Mouse (Mus musculus) liver, adult 2 months (tissue): ENCODE data around the gene Agpat1. TPM values are rescaled to one million over a fixed set of nuclear protein-coding genes. Genes with fewer than 3 reads are reported as not detected.
A peak's percentile ranks its signal among the peaks of the same experiment; 100 is the strongest.

Experiments used
- DNase-seq: peaks from one replicate; pipeline ENCODE4 v3.0.0-alpha.2; 2011; ENCODE audit warnings: low read depth, low spot score; ENCODE audit errors: extremely low read depth
- H3K27ac ChIP-seq: fragments of 200-500 bp; replicated peaks from 2 replicates; pipeline ENCODE4 v1.5.1; 2012; ENCODE audit warnings: low read depth, mild to moderate bottlenecking, control low read depth, inconsistent platforms, low read length; ENCODE audit not compliant: insufficient read depth
- H3K27me3 ChIP-seq: fragments of 200-500 bp; 2 replicates; pipeline ENCODE4 v1.6.1; 2012; ENCODE audit warnings: mild to moderate bottlenecking, moderate library complexity, low read length, inconsistent platforms; ENCODE audit not compliant: control insufficient read depth, insufficient read depth
- H3K36me3 ChIP-seq: fragments of 200-500 bp; 2 replicates; pipeline ENCODE4 v1.6.1; 2012; ENCODE audit warnings: low read length, inconsistent platforms; ENCODE audit not compliant: control insufficient read depth, insufficient read depth
- H3K4me1 ChIP-seq: fragments of 200-500 bp; 2 replicates; pipeline ENCODE4 v1.6.1; 2011; ENCODE audit warnings: low read length; ENCODE audit not compliant: control insufficient read depth, insufficient read depth
- H3K4me3 ChIP-seq: fragments of 200-500 bp; 2 replicates; pipeline ENCODE4 v1.5.1; 2011; ENCODE audit warnings: low read depth, mild to moderate bottlenecking, control low read depth, low read length, moderate library complexity; ENCODE audit not compliant: insufficient read depth
- H3K79me2 ChIP-seq: fragments of 200-500 bp; 2 replicates; pipeline ENCODE4 v1.6.1; 2012; ENCODE audit warnings: inconsistent platforms, mild to moderate bottlenecking, low read length, moderate library complexity; ENCODE audit not compliant: control insufficient read depth, insufficient read depth
- H3K9ac ChIP-seq: fragments of 200-500 bp; 2 replicates; pipeline ENCODE4 v1.6.1; 2012; ENCODE audit warnings: low read depth, mild to moderate bottlenecking, control low read depth, inconsistent platforms, low read length
- CTCF ChIP-seq: fragments of 200-500 bp; IDR thresholded peaks from 2 replicates; pipeline ENCODE4 v1.5.1; 2011; ENCODE audit warnings: low read depth, low read length, control low read depth
- POLR2A ChIP-seq: fragments of 200-500 bp; IDR thresholded peaks from 2 replicates; pipeline ENCODE4 v1.6.1; 2011; ENCODE audit warnings: low read length, control low read depth; ENCODE audit not compliant: insufficient read depth; ENCODE audit errors: extremely low read depth
- WGBS: fragments of 180-500 bp; shearing (Covaris S2); methylation state at CpG from one replicate; pipeline ENCODE4 v1.1.7; 2018; 5-methylcytosine and 5-hydroxymethylcytosine counted together
- polyA plus RNA-seq: library from polyadenylated mRNA; depleted of rRNA; stranded (reverse); fragments of >200 nt; gene quantifications from 2 replicates; pipeline ENCODE4 v1.2.3, GENCODE M21; 2012
- total RNA-seq: library from RNA; depleted of rRNA; stranded (reverse); fragments of >200 nt; gene quantifications from 2 replicates; pipeline ENCODE4 v1.2.3, GENCODE M21; 2014

The Agpat1 gene
- total and polyA plus RNA-seq, 2 experiments: 4.3 to 40.5 TPM

- Histone ChIP-seq H3K36me3 (no peaks in the 10 kb centered on the region), H3K79me2 (no peaks in the 10 kb centered on the region), H3K9ac (peak overlapping the region; percentile 96), H3K27ac (peak overlapping the region; percentile 94), H3K4me3 (peak overlapping the region; percentile 83), H3K4me1 (peaks cover 10% of the 10 kb centered on the region), H3K27me3 (no peaks in the 10 kb centered on the region)
- DNase-seq: peak; percentile 57
- TF ChIP-seq POLR2A: no peak
- TF ChIP-seq CTCF: no peak
- under 1% methylated on average over 38 of the region's 38 CpGs for WGBS
These were observed 17.2 kb upstream of the Agpat1 start for GRCm38 (mm10) chr17:34586796-34587422.

- peak overlapping the region; percentile 94 for H3K27ac ChIP-seq
- peak overlapping the region; percentile 83 for H3K4me3 ChIP-seq
- H3K27me3 ChIP-seq: no peaks in the 10 kb centered on the region
- H3K9ac ChIP-seq: peak overlapping the region; percentile 96
- H3K36me3 ChIP-seq: no peaks in the 10 kb centered on the region
- peak; percentile 69 for DNase-seq
- H3K4me1 ChIP-seq: peaks cover 10% of the 10 kb centered on the region
- no peaks in the 10 kb centered on the region for H3K79me2 ChIP-seq
- under 1% methylated on average over 48 of the region's 50 CpGs for WGBS
- TF ChIP-seq CTCF: no peak
- TF ChIP-seq POLR2A: peak; percentile 96
These were observed 16.6 kb upstream of the Agpat1 start for GRCm38 (mm10) chr17:34587423-34587811.

- peaks cover 10% of the 10 kb centered on the region for H3K4me1 ChIP-seq
- no peaks in the 10 kb centered on the region for H3K79me2 ChIP-seq
- TF ChIP-seq POLR2A: no peak
- TF ChIP-seq CTCF: no peak
- DNase-seq: no peak
- H3K4me3 ChIP-seq: peak overlapping the region; percentile 83
- no peaks in the 10 kb centered on the region for H3K27me3 ChIP-seq
- peak overlapping the region; percentile 85 for H3K27ac ChIP-seq
- under 1% methylated on average over 19 of the region's 19 CpGs for WGBS
- peak overlapping the region; percentile 94 for H3K9ac ChIP-seq
- no peaks in the 10 kb centered on the region for H3K36me3 ChIP-seq
These were observed 16.2 kb upstream of the Agpat1 start for GRCm38 (mm10) chr17:34587814-34588213.

GRCm38 (mm10) chr17:34588767-34589166, 15.3 kb upstream of the Agpat1 start:
- Histone ChIP-seq H3K9ac (0 out of 2 replicates have a peak overlapping the region, but pooled peaks have one; percentile 23), H3K79me2 (no peaks in the 10 kb centered on the region), H3K27me3 (no peaks in the 10 kb centered on the region), H3K4me1 (peaks cover 10% of the 10 kb centered on the region), H3K36me3 (no peaks in the 10 kb centered on the region), H3K27ac (0 out of 2 replicates have a peak overlapping the region, but pooled peaks have one; percentile 9), H3K4me3 (no peak overlapping the region)
- 78% methylated on average over 3 of the region's 3 CpGs for WGBS
- DNase-seq: no peak
- TF ChIP-seq POLR2A (no peak), CTCF (no peak)

- H3K36me3 ChIP-seq: no peaks in the 10 kb centered on the region
- no peak overlapping the region for H3K9ac ChIP-seq
- no peak for DNase-seq
- H3K27me3 ChIP-seq: no peaks in the 10 kb centered on the region
- peaks cover 10% of the 10 kb centered on the region for H3K4me1 ChIP-seq
- 72% methylated on average over 7 of the region's 7 CpGs for WGBS
- H3K79me2 ChIP-seq: no peaks in the 10 kb centered on the region
- H3K27ac ChIP-seq: peak overlapping the region; percentile 46; the same call in 1 of the 2 replicates
- no peak overlapping the region; the same call in 1 of the 2 replicates for H3K4me3 ChIP-seq
- TF ChIP-seq CTCF (no peak), POLR2A (no peak)
These were observed 14.9 kb upstream of the Agpat1 start for GRCm38 (mm10) chr17:34589206-34589605.

- TF ChIP-seq POLR2A (0 out of 2 replicates have a peak, but pooled peaks have one; percentile 25), CTCF (no peak)
- peak within 1 kb of the TSS; percentile 58 for H3K4me3 ChIP-seq
- no peaks in the 10 kb centered on the region; the same call in 1 of the 2 replicates for H3K36me3 ChIP-seq
- peaks cover 10% of the 10 kb centered on the region for H3K4me1 ChIP-seq
- H3K27ac ChIP-seq: peak within 1 kb of the TSS; percentile 76
- 20% methylated on average over 7 of the region's 7 CpGs for WGBS
- H3K27me3 ChIP-seq: no peaks in the 10 kb centered on the region
- H3K79me2 ChIP-seq: no peaks in the 10 kb centered on the region
- H3K9ac ChIP-seq: peak within 1 kb of the TSS; percentile 52
- DNase-seq: peak; percentile 17
These were observed 14.4 kb upstream of the Agpat1 start, which contains the start of gene Gpsm3 for GRCm38 (mm10) chr17:34589681-34590101. Gpsm3 (plus strand) TSS chr17:34589806.
